Mouse (Mus musculus): ENCODE measurements around the gene Rgl2.

GRCm38 (mm10) chr17:33953310-33953709 lies 24.0 kb downstream of the Rgl2 start:
- TF ChIP-seq POLR2A (IDR thresholded peaks at IDR 0.05; ENCODE audit: control insufficient read depth, extremely low read depth, insufficient read depth, low read length, poor library complexity) (no peak), CTCF (IDR thresholded peaks at IDR 0.05; ENCODE audit: borderline replicate concordance, control insufficient read depth, extremely low read depth, insufficient read depth, low read length, poor library complexity) (no peak)

Data from thymus, adult 2 months (tissue).